Mouse (Mus musculus): ENCODE measurements around the gene Tyrobp. TPM values are rescaled to one million over a fixed set of nuclear protein-coding genes. Genes with fewer than 3 reads are reported as not detected.

The Tyrobp gene
- polyA plus RNA-seq, 1 experiment from 2014 or later = 38.9 TPM

- Histone ChIP-seq H3K9ac (no peak overlapping the region), H3K4me2 (no peak overlapping the region), H3K4me1 (peaks cover 6% of the 10 kb centered on the region; the same call in 1 of the 2 replicates), H3K36me3 (no peaks in the 10 kb centered on the region), H3K27ac (no peak overlapping the region), H3K27me3 (peaks cover 90% of the 10 kb centered on the region), H3K4me3 (no peak overlapping the region), H3K9me3 (no peaks in the 10 kb centered on the region)
- ATAC-seq (ENCODE audit: insufficient number of reproducible peaks, insufficient read depth, low FRiP score, low TSS enrichment, low read depth) = no peak
- 11% methylated on average over 6 of the region's 6 CpGs for WGBS
Observed at GRCm38 (mm10) chr7:30464816-30465300, 51.3 kb downstream of the Tyrobp start.

Other genes with a start within 250 kb of the Tyrobp start
- 23.7 and 24.2 TPM in 2 replicates for gene Zfp146, start 244.0 kb upstream of the Tyrobp start, polyA plus RNA-seq (2015; fragmentation: Nextera tagmentation; extraction: Ambion mirVana)
- 3.7 and 4.7 TPM in 2 replicates for gene Cox7a1, start 229.6 kb upstream of the Tyrobp start, polyA plus RNA-seq (2015; fragmentation: Nextera tagmentation; extraction: Ambion mirVana)
- 92.0 and 110 TPM in 2 replicates for gene Capns1, start 214.9 kb upstream of the Tyrobp start, polyA plus RNA-seq (2015; fragmentation: Nextera tagmentation; extraction: Ambion mirVana)
- gene Polr2i, start 181.8 kb upstream of the Tyrobp start, polyA plus RNA-seq (2015; fragmentation: Nextera tagmentation; extraction: Ambion mirVana) = 180 and 201 TPM in 2 replicates
- 213 and 214 TPM in 2 replicates for gene Tbcb, start 181.5 kb upstream of the Tyrobp start, polyA plus RNA-seq (2015; fragmentation: Nextera tagmentation; extraction: Ambion mirVana)
- gene Ovol3, start 178.0 kb upstream of the Tyrobp start, polyA plus RNA-seq (2015; fragmentation: Nextera tagmentation; extraction: Ambion mirVana) = 0.30 TPM in 1 of 2 replicates, not detected in the other
- 0.15 and 0.59 TPM in 2 replicates for gene Thap8, start 133.7 kb upstream of the Tyrobp start, polyA plus RNA-seq (2015; fragmentation: Nextera tagmentation; extraction: Ambion mirVana)
- 6.4 and 8.3 TPM in 2 replicates for gene Wdr62, start 133.3 kb upstream of the Tyrobp start, polyA plus RNA-seq (2015; fragmentation: Nextera tagmentation; extraction: Ambion mirVana)
- 60.7 and 61.0 TPM in 2 replicates for gene Clip3, start 122.0 kb upstream of the Tyrobp start, polyA plus RNA-seq (2015; fragmentation: Nextera tagmentation; extraction: Ambion mirVana)
- 91.8 and 104 TPM in 2 replicates for gene Alkbh6, start 105.0 kb upstream of the Tyrobp start, polyA plus RNA-seq (2015; fragmentation: Nextera tagmentation; extraction: Ambion mirVana)
- 54.6 and 59.4 TPM in 2 replicates for gene Syne4, start 99.0 kb upstream of the Tyrobp start, polyA plus RNA-seq (2015; fragmentation: Nextera tagmentation; extraction: Ambion mirVana)
- gene E130208F15Rik, start 92.0 kb upstream of the Tyrobp start, polyA plus RNA-seq (2015; fragmentation: Nextera tagmentation; extraction: Ambion mirVana) = 5.1 TPM in 1 of 2 replicates, not detected in the other
- 19.2 and 22.5 TPM in 2 replicates for gene Sdhaf1, start 89.9 kb upstream of the Tyrobp start, polyA plus RNA-seq (2015; fragmentation: Nextera tagmentation; extraction: Ambion mirVana)
- gene Lrfn3, start 51.0 kb upstream of the Tyrobp start, polyA plus RNA-seq (2015; fragmentation: Nextera tagmentation; extraction: Ambion mirVana) = 5.8 and 7.5 TPM in 2 replicates
- 0.72 and 0.91 TPM in 2 replicates for gene Hcst, start 6.1 kb downstream of the Tyrobp start, polyA plus RNA-seq (2015; fragmentation: Nextera tagmentation; extraction: Ambion mirVana)
- gene Nfkbid, start 8.0 kb downstream of the Tyrobp start, polyA plus RNA-seq (2015; fragmentation: Nextera tagmentation; extraction: Ambion mirVana) = 1.8 and 2.5 TPM in 2 replicates
- 53.4 and 54.1 TPM in 2 replicates for gene Aplp1, start 31.8 kb downstream of the Tyrobp start, polyA plus RNA-seq (2015; fragmentation: Nextera tagmentation; extraction: Ambion mirVana)
- 0.17 and 0.52 TPM in 2 replicates for gene Kirrel2, start 43.9 kb downstream of the Tyrobp start, polyA plus RNA-seq (2015; fragmentation: Nextera tagmentation; extraction: Ambion mirVana)
- gene Nphs1, start 44.6 kb downstream of the Tyrobp start, polyA plus RNA-seq (2015; fragmentation: Nextera tagmentation; extraction: Ambion mirVana) = 0.13 and 0.36 TPM in 2 replicates
- gene Prodh2, start 79.9 kb downstream of the Tyrobp start, polyA plus RNA-seq (2015; fragmentation: Nextera tagmentation; extraction: Ambion mirVana) = 0.73 TPM in 1 of 2 replicates, not detected in the other
- 16.4 and 17.5 TPM in 2 replicates for gene Arhgap33, start 121.3 kb downstream of the Tyrobp start, polyA plus RNA-seq (2015; fragmentation: Nextera tagmentation; extraction: Ambion mirVana)
- gene Hspb6, start 138.4 kb downstream of the Tyrobp start, polyA plus RNA-seq (2015; fragmentation: Nextera tagmentation; extraction: Ambion mirVana) = 16.5 and 21.0 TPM in 2 replicates
- 15.8 and 17.4 TPM in 2 replicates for gene Proser3, start 138.5 kb downstream of the Tyrobp start, polyA plus RNA-seq (2015; fragmentation: Nextera tagmentation; extraction: Ambion mirVana)
- 44.1 and 47.7 TPM in 2 replicates for gene Lin37, start 146.1 kb downstream of the Tyrobp start, polyA plus RNA-seq (2015; fragmentation: Nextera tagmentation; extraction: Ambion mirVana)
- 97.0 and 104 TPM in 2 replicates for gene U2af1l4, start 149.5 kb downstream of the Tyrobp start, polyA plus RNA-seq (2015; fragmentation: Nextera tagmentation; extraction: Ambion mirVana)
- gene Gm49396, start 149.6 kb downstream of the Tyrobp start, polyA plus RNA-seq (2015; fragmentation: Nextera tagmentation; extraction: Ambion mirVana) = 14.9 and 15.4 TPM in 2 replicates
- gene Psenen, start 149.9 kb downstream of the Tyrobp start, polyA plus RNA-seq (2015; fragmentation: Nextera tagmentation; extraction: Ambion mirVana) = 131 and 138 TPM in 2 replicates
- 4.3 and 4.8 TPM in 2 replicates for gene Igflr1, start 151.7 kb downstream of the Tyrobp start, polyA plus RNA-seq (2015; fragmentation: Nextera tagmentation; extraction: Ambion mirVana)
- 9.3 and 13.8 TPM in 2 replicates for gene Kmt2b, start 175.0 kb downstream of the Tyrobp start, polyA plus RNA-seq (2015; fragmentation: Nextera tagmentation; extraction: Ambion mirVana)
- gene Zbtb32, start 185.1 kb downstream of the Tyrobp start, polyA plus RNA-seq (2015; fragmentation: Nextera tagmentation; extraction: Ambion mirVana) = 0.27 and 0.29 TPM in 2 replicates
- 0.28 and 0.55 TPM in 2 replicates for gene Upk1a, start 199.1 kb downstream of the Tyrobp start, polyA plus RNA-seq (2015; fragmentation: Nextera tagmentation; extraction: Ambion mirVana)
- gene Cox6b1, start 212.4 kb downstream of the Tyrobp start, polyA plus RNA-seq (2015; fragmentation: Nextera tagmentation; extraction: Ambion mirVana) = 818 and 841 TPM in 2 replicates
- gene Etv2, start 222.1 kb downstream of the Tyrobp start, polyA plus RNA-seq (2015; fragmentation: Nextera tagmentation; extraction: Ambion mirVana) = not detected in 2 replicates
- gene Rbm42, start 236.6 kb downstream of the Tyrobp start, polyA plus RNA-seq (2015; fragmentation: Nextera tagmentation; extraction: Ambion mirVana) = 128 and 139 TPM in 2 replicates